7 mouse cellular contexts compared by ENCODE assay signal in the genomic region with DNA sequence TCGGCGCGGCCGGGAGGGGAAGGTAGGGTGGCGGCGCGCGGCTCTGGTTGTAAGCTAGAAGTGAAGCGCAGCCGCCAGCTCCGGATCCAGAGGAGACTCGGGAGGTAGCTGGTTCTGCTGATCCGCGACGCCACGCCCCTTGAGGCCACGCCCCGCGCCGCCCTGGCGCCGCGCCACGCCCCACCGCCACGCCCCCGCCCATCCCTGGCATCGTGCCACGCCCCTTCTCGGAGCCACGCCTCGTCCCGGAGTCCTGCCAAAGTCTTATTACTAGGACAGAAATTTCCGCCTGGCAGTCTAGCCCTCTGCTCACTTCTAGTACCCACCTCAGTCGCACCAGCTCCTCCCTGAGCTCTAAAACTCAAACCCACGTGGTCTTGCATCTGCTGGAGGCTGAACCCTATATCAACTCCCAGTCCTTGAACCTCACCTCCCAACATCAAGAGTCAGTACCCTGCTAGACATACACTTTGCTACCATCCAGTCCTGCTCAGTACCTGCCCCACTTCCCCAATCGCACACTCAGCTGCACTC. TPM values are rescaled to one million over a fixed set of nuclear protein-coding genes. Genes with fewer than 3 reads are reported as not detected.
DNase-seq lines count a peak whose midpoint lies in the region; ATAC-seq and TF ChIP-seq lines count a peak whose summit lies in the region.

A gene (minus strand): TSS at position 134 of the 534 bp plus-strand sequence.

- TF ChIP-seq CTCF in cortical plate, adult 2 months (IDR thresholded peaks at IDR 0.05; ENCODE audit: extremely low read depth, insufficient read depth, low read length) = no peak

- peaks cover 2% of the 10 kb centered on the region; the same call in 1 of the 2 replicates for H3K4me1 ChIP-seq in cortical plate, adult 2 months (ENCODE audit: control insufficient read depth, insufficient read depth, low read length)
- peaks cover 10% of the 10 kb centered on the region for H3K4me1 ChIP-seq in midbrain, embryonic 11.5 days (ENCODE audit: control insufficient read depth, insufficient read depth, low read length)

- peak; percentile 85 for DNase-seq in adipocyte (ENCODE audit: low spot score)
- DNase-seq in gastrocnemius, postnatal 14 days = peak; percentile 83
- DNase-seq in left cerebral cortex, postnatal 4 days = peak; percentile 86
- peak; percentile 98 for DNase-seq in midbrain, embryonic 11.5 days (ENCODE audit: low spot score, missing footprints)
- DNase-seq in right cerebral cortex, postnatal 4 days = peak; percentile 79

- H3K9ac ChIP-seq in midbrain, embryonic 11.5 days (ENCODE audit: low read length) = peak within 1 kb of the TSS; percentile 60

- peaks cover 14% of the 10 kb centered on the region for H3K27me3 ChIP-seq in midbrain, embryonic 11.5 days (ENCODE audit: control insufficient read depth, insufficient read depth, low read length)

- intact Hi-C loops in gastrocnemius, postnatal 14 days (cut with DNase I; ENCODE audit: low total_unique reads) = no loop called here
- intact Hi-C loops in left cerebral cortex, postnatal 4 days (cut with DNase I) = no loop called here

- no peaks in the 10 kb centered on the region for H3K36me3 ChIP-seq in midbrain, embryonic 11.5 days (ENCODE audit: control insufficient read depth, insufficient read depth, low read length)

- no peak for TF ChIP-seq POLR2A in cortical plate, adult 2 months (IDR thresholded peaks at IDR 0.05; ENCODE audit: extremely low read depth, insufficient read depth, low read length)

- WGBS in midbrain, embryonic 11.5 days = under 1% methylated on average over 36 of the region's 37 CpGs

- H3K9me3 ChIP-seq in midbrain, embryonic 11.5 days (ENCODE audit: control insufficient read depth, low read length) = no peaks in the 10 kb centered on the region

- peak within 1 kb of the TSS; percentile 38 for H3K4me3 ChIP-seq in cortical plate, adult 2 months (ENCODE audit: insufficient read depth, low read length)
- H3K4me3 ChIP-seq in midbrain, embryonic 11.5 days (ENCODE audit: low read depth, low read length) = peak within 1 kb of the TSS; percentile 57

- no peak within 1 kb of the TSS for H3K27ac ChIP-seq in cortical plate, adult 2 months (ENCODE audit: insufficient read depth, low read length)
- no peak within 1 kb of the TSS for H3K27ac ChIP-seq in midbrain, embryonic 11.5 days (ENCODE audit: low read depth, low read length)

- peak; percentile 79 for ATAC-seq in inflammation-experienced regulatory T-cells, adult 6 months
- ATAC-seq in midbrain, embryonic 11.5 days (ENCODE audit: low FRiP score) = peak; percentile 81

- H3K4me2 ChIP-seq in midbrain, embryonic 11.5 days = peak within 1 kb of the TSS; percentile 97

RNA-seq across cellular contexts. Expression of the gene that starts here (rescaled TPM):
- 15.1 and 15.9 TPM in 2 replicates for polyA plus RNA-seq in cortical plate, adult 2 months (2012; rRNA removed)
- 1 to 10 TPM; 9.6 to 9.8 TPM for total RNA-seq in gastrocnemius, postnatal 14 days (2021)
- under 1 TPM; 0.35 to 0.50 (median 0.50) TPM for polyA plus RNA-seq in inflammation-experienced regulatory T-cells, adult 6 months (2017; shearing (Covaris generic))
- total RNA-seq in left cerebral cortex, postnatal 4 days (2021) = 100 to 1,000 TPM; 181 to 191 TPM
- polyA plus RNA-seq in midbrain, embryonic 11.5 days (2014; fragmentation: Nextera tagmentation; extraction: Ambion mirVana) = 12.0 and 12.9 TPM in 2 replicates

Comparison
In these comparisons a context has a peak if more than half of its experiments do, and no peak if none do; other contexts are left out.
1. RNA of the gene that starts here (total RNA-seq): 181 to 191 TPM in left cerebral cortex, postnatal 4 days; 9.6 to 9.8 TPM in gastrocnemius, postnatal 14 days; every median in the first group is over 10 times any median in the second.
2. Peak in ATAC-seq in inflammation-experienced regulatory T-cells, adult 6 months; RNA of the gene not detected or under 1 TPM.
3. Peak in every context shown above with its lines, with median percentiles within 50 percentile points of each other: DNase-seq.